Comparison of ENCODE assay signal across 12 mouse cellular contexts in genomic region chr2:165654696-165655491, GRCm38 (mm10).
A peak's percentile ranks its signal among the peaks of the same experiment; 100 is the strongest.
DNase-seq lines count a peak whose midpoint lies in the region; ATAC-seq lines count a peak whose summit lies in the region.
"Had no signal": no experiment of that assay in that cellular context is flagged by ENCODE, and none has a peak within 500 bp of the region (broad histone marks: within the 10 kb centered on the region; RNA-seq: fewer than 3 reads in every experiment).

No protein-coding gene starts in this region.

- peaks cover 35% of the 10 kb centered on the region for H3K4me1 ChIP-seq in midbrain, embryonic 13.5 days (replicated peaks)

- no peaks in the 10 kb centered on the region for H3K9me3 ChIP-seq in midbrain, embryonic 13.5 days
- H3K9me3 ChIP-seq: embryonic facial prominence, embryonic 12.5 days; liver, embryonic 15.5 days had no signal

- 83% methylated on average over 10 of the region's 10 CpGs for WGBS in midbrain, embryonic 13.5 days

- no peaks in the 10 kb centered on the region for H3K36me3 ChIP-seq in midbrain, embryonic 13.5 days
- H3K36me3 ChIP-seq: embryonic facial prominence, embryonic 12.5 days; liver, embryonic 15.5 days had no signal

- no peak for ATAC-seq in midbrain, embryonic 13.5 days

- no peak overlapping the region for H3K4me2 ChIP-seq in midbrain, embryonic 13.5 days (replicated peaks)
- H3K4me2 ChIP-seq: liver, embryonic 15.5 days had no signal

- no peaks in the 10 kb centered on the region; the same call in 1 of the 2 replicates for H3K27me3 ChIP-seq in midbrain, embryonic 13.5 days
- H3K27me3 ChIP-seq: embryonic facial prominence, embryonic 12.5 days had no signal

- intact Hi-C loops in heart, postnatal 25 days (cut with DNase I) = no loop called here
- intact Hi-C loops in left cerebral cortex, postnatal 36 days (cut with DNase I) = no loop called here

- peak; percentile 86 for DNase-seq in heart, adult 11 months
- DNase-seq in heart, postnatal 25 days (ENCODE audit: low spot score) = no peak
- peak; percentile 94 for DNase-seq in 416B (ENCODE audit: low read depth)
- DNase-seq in adrenal gland, postnatal 14 days = peak; percentile 51
- peak; percentile 75 to 84 for DNase-seq in natural killer cell, adult 2 months (ENCODE audit: low spot score in 2 of 2)
- DNase-seq in left cerebral cortex, postnatal 36 days (ENCODE audit: low spot score in 2 of 2) = no peak
- DNase-seq in gastrocnemius, postnatal 10 days = no peak
- DNase-seq: heart, adult 18-20 months; kidney, postnatal 36 days had no signal

- no peak overlapping the region for H3K9ac ChIP-seq in midbrain, embryonic 13.5 days (replicated peaks)
- H3K9ac ChIP-seq: embryonic facial prominence, embryonic 12.5 days; liver, embryonic 15.5 days had no signal

- no peak overlapping the region for H3K27ac ChIP-seq in midbrain, embryonic 13.5 days
- H3K27ac ChIP-seq: liver, embryonic 15.5 days had no signal

- no peak overlapping the region for H3K4me3 ChIP-seq in midbrain, embryonic 13.5 days (replicated peaks)
- H3K4me3 ChIP-seq: embryonic facial prominence, embryonic 12.5 days; liver, embryonic 15.5 days had no signal

Comparison
In these comparisons a context has a peak if more than half of its experiments do, and no peak if none do; other contexts are left out.
1. DNase-seq: peak in heart, adult 11 months (single experiment), 416B (single experiment), adrenal gland, postnatal 14 days (single experiment) and natural killer cell, adult 2 months (2 of 2); none in heart, postnatal 25 days (single experiment), left cerebral cortex, postnatal 36 days (0 of 2) and gastrocnemius, postnatal 10 days (single experiment).